Mouse (Mus musculus): ENCODE measurements around the gene Tas2r117.

DNA sequence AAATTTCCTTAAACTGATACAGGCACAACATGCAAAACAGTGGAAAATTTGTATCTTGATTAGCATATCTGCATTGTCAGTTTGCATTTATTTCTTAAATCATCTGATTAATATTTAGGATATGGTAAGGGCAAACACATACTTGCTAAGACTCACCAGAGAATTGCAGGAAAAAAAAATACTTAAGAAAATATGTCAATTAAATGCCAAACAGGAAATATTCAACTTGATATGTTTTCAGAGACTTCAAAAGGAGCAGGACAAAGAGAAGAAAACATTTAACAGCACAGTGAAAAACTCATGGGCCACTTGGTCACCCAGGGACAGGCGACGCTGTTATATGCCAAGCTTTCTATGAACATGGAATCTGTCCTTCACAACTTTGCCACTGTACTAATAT is 40.8 kb upstream of the Tas2r117 start, which contains the start of gene Tas2r102:
- TF ChIP-seq CTCF (IDR thresholded peaks at IDR 0.05; ENCODE audit: low read depth): no peak
- TF ChIP-seq EP300 (IDR thresholded peaks at IDR 0.05; ENCODE audit: low read depth): no peak

Measured in liver, embryonic 14.5 days (tissue).